Mouse (Mus musculus) B cell, adult (primary cell): ENCODE data around the gene Olfr1188. TPM values are rescaled to one million over a fixed set of nuclear protein-coding genes. Genes with fewer than 3 reads are reported as not detected.

Experiments
- total RNA-seq: library from RNA; stranded (reverse); gene quantifications from 4 replicates; pipeline ENCODE4 v1.2.4, GENCODE M21; 2023; ENCODE audit not compliant: inconsistent age

Olfr1188 gene
- not detected in 4 replicates for total RNA-seq

GRCm38 (mm10) chr2:88556635-88557034 is at the start of gene Olfr1188:
Gene Olfr1188, plus strand, starts transcription at chr2:88556935.

GRCm38 (mm10) chr2:88518251-88518650 is 38.5 kb upstream of the Olfr1188 start, which contains the start of gene Olfr1186:
Gene Olfr1186, plus strand, starts transcription at chr2:88518551.

GRCm38 (mm10) chr2:88586154-88586553 is 29.4 kb downstream of the Olfr1188 start, which contains the start of gene Olfr1189:
Gene Olfr1189, plus strand, starts transcription at chr2:88586454.

Other genes with a start within 250 kb of the Olfr1188 start
- not detected in 4 replicates for gene Olfr1174-ps, start 241.8 kb upstream of the Olfr1188 start, total RNA-seq
- not detected in 4 replicates for gene Olfr1175-ps, start 229.7 kb upstream of the Olfr1188 start, total RNA-seq
- gene Olfr1176, start 220.2 kb upstream of the Olfr1188 start, total RNA-seq = not detected in 4 replicates
- gene Olfr1177-ps, start 210.4 kb upstream of the Olfr1188 start, total RNA-seq = not detected in 4 replicates
- gene Olfr1178, start 169.9 kb upstream of the Olfr1188 start, total RNA-seq = not detected in 4 replicates
- not detected in 4 replicates for gene Olfr1179, start 150.5 kb upstream of the Olfr1188 start, total RNA-seq
- not detected in 4 replicates for gene Olfr1180, start 137.8 kb upstream of the Olfr1188 start, total RNA-seq
- gene Olfr1181, start 130.8 kb upstream of the Olfr1188 start, total RNA-seq = not detected in 4 replicates
- not detected in 4 replicates for gene Gm13757, start 107.8 kb upstream of the Olfr1188 start, total RNA-seq
- not detected in 4 replicates for gene Olfr1183, start 102.1 kb upstream of the Olfr1188 start, total RNA-seq
- gene Olfr1184, start 73.3 kb upstream of the Olfr1188 start, total RNA-seq = not detected in 4 replicates
- gene Olfr1185-ps1, start 63.6 kb upstream of the Olfr1188 start, total RNA-seq = not detected in 4 replicates
- not detected in 4 replicates for gene Olfr1186, start 38.4 kb upstream of the Olfr1188 start, total RNA-seq
- gene Olfr1189, start 29.5 kb downstream of the Olfr1188 start, total RNA-seq = not detected in 4 replicates
- gene Olfr1191-ps1, start 83.6 kb downstream of the Olfr1188 start, total RNA-seq = 0.15 to 0.26 TPM (median 0.16 TPM) in 3 of 4 replicates, not detected in the other
- gene Olfr1192-ps1, start 91.6 kb downstream of the Olfr1188 start, total RNA-seq = not detected in 4 replicates
- gene Olfr1193, start 118.7 kb downstream of the Olfr1188 start, total RNA-seq = not detected in 4 replicates
- not detected in 4 replicates for gene Olfr1195, start 132.3 kb downstream of the Olfr1188 start, total RNA-seq
- not detected in 4 replicates for gene Olfr1196, start 147.7 kb downstream of the Olfr1188 start, total RNA-seq
- gene Olfr1197, start 175.4 kb downstream of the Olfr1188 start, total RNA-seq = not detected in 4 replicates
- not detected in 4 replicates for gene Olfr1198, start 194.4 kb downstream of the Olfr1188 start, total RNA-seq
- not detected in 4 replicates for gene Olfr1199, start 203.5 kb downstream of the Olfr1188 start, total RNA-seq
- gene Olfr1200, start 213.6 kb downstream of the Olfr1188 start, total RNA-seq = not detected in 4 replicates
- gene Olfr1201, start 236.1 kb downstream of the Olfr1188 start, total RNA-seq = not detected in 4 replicates